Mouse (Mus musculus) heart, embryonic 13.5 days (tissue): ENCODE data around the gene Ezh1. TPM values are rescaled to one million over a fixed set of nuclear protein-coding genes. Genes with fewer than 3 reads are reported as not detected.

ENCODE experiments used
- ATAC-seq: fragments of 200-750 bp; cut with Nextera tagmentation; 2 replicates; pipeline ENCODE4 v1.8.0; 2017; ENCODE audit warnings: moderate TSS enrichment; ENCODE audit not compliant: insufficient number of reproducible peaks, low FRiP score, low TSS enrichment; ENCODE audit errors: extremely low read depth
- H3K27ac ChIP-seq: fragments of 300-500 bp; sonication (generic); replicated peaks from 2 replicates; pipeline ENCODE4 v1.5.1; 2015; ENCODE audit warnings: moderate library complexity, mild to moderate bottlenecking, inconsistent platforms
- H3K27me3 ChIP-seq: fragments of 300-500 bp; sonication (generic); replicated peaks from 2 replicates; pipeline ENCODE4 v1.6.1; 2015; ENCODE audit warnings: mild to moderate bottlenecking, inconsistent platforms
- H3K36me3 ChIP-seq: fragments of 300-500 bp; sonication (generic); 2 replicates; pipeline ENCODE4 v1.6.1; 2015; ENCODE audit warnings: mild to moderate bottlenecking, inconsistent platforms
- H3K4me1 ChIP-seq: fragments of 300-500 bp; sonication (generic); 2 replicates; pipeline ENCODE4 v1.6.1; 2015; ENCODE audit warnings: inconsistent platforms
- H3K4me2 ChIP-seq: fragments of 300-500 bp; sonication (generic); 2 replicates; pipeline ENCODE4 v1.6.1; 2015; ENCODE audit warnings: inconsistent platforms, mild to moderate bottlenecking, moderate library complexity
- H3K4me3 ChIP-seq: fragments of 300-500 bp; sonication (generic); 2 replicates; pipeline ENCODE4 v1.5.1; 2015; ENCODE audit warnings: moderate library complexity, mild to moderate bottlenecking, inconsistent platforms
- H3K9ac ChIP-seq: fragments of 300-500 bp; sonication (generic); 2 replicates; pipeline ENCODE4 v1.6.1; 2015; ENCODE audit warnings: inconsistent platforms, mild to moderate bottlenecking, moderate library complexity
- H3K9me3 ChIP-seq: fragments of 300-500 bp; sonication (generic); 2 replicates; pipeline ENCODE4 v1.6.1; 2016; ENCODE audit warnings: inconsistent platforms
- WGBS: fragments of 180-500 bp; shearing (Covaris S2); methylation state at CpG from one replicate; pipeline ENCODE4 v1.1.7; 2015; ENCODE audit warnings: mixed read lengths; 5-methylcytosine and 5-hydroxymethylcytosine counted together
- polyA plus RNA-seq: library from polyadenylated mRNA; unstranded; fragments of >200 nt; fragmentation: Nextera tagmentation; extraction: Ambion mirVana; gene quantifications from 2 replicates; pipeline ENCODE4 v1.2.1, GENCODE M21; 2015

Ezh1 gene
- polyA plus RNA-seq, 1 experiment from 2014 or later: 11.7 TPM

DNA sequence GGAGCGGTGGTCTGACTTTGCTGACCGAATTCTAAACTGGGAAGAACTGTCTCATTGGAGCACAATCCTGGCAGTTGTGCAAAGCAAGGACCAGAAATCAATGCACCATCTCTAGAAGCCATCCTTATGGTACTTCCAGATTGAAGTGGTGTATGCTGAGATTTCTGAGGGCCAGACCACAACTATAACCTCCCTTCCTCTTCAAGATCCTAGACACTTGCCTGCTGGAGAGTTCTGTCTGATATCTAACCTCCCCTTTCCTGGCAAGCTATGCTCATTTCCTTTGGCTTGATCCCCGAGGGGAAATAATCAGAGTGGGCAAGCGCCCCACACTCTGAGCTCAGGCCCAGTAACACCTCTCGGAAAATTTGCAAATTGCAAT, 53.8 kb downstream of the Ezh1 start:
- 19% methylated on average over 5 of the region's 5 CpGs for WGBS
- H3K9ac ChIP-seq: peak overlapping the region; percentile 84
- peaks cover 9% of the 10 kb centered on the region for H3K36me3 ChIP-seq
- H3K4me1 ChIP-seq: peaks cover 86% of the 10 kb centered on the region
- H3K27ac ChIP-seq: peak overlapping the region; percentile 94
- no peaks in the 10 kb centered on the region for H3K9me3 ChIP-seq
- no peak for ATAC-seq
- H3K4me2 ChIP-seq: peak overlapping the region; percentile 97
- peaks cover 56% of the 10 kb centered on the region for H3K27me3 ChIP-seq
- H3K4me3 ChIP-seq: peak overlapping the region; percentile 67

DNA sequence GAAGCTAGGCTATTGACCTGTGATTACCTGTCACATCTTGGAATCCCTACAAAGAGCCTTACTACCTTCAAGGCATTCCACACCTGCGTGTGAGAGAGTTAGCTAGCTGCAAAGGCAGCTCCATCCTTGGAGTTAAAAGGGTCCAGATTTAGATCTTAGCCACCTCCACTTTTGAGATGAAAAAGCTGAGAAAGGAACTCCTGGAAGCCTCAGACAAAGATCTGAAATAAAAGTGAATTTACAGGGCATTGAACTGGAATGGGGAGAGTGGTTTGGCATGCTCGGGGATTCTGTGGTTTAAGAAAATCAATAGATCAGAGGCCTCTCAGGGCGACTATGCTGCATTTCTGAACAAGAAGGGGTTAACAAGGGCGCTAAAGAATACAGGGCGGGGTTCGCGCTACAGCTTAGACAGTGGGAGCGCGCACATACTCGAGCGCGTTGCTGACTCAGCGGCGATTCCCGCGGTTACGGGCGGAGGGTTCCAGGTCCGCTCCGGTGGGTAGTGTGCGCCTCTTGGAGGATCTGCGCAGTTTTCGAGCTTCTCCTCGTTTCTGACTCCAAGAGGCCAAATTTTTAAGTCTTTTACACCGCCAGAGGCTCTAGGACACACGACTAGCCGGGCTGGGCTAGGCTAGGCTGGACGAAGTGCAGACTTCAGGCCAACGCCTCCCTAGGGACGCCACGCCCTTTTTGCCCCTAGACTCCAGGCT, 54.4 kb downstream of the Ezh1 start:
- Histone ChIP-seq H3K4me1 (peaks cover 81% of the 10 kb centered on the region), H3K9me3 (no peaks in the 10 kb centered on the region), H3K9ac (peak overlapping the region; percentile 84), H3K36me3 (peaks cover 14% of the 10 kb centered on the region), H3K4me2 (peak overlapping the region; percentile 97), H3K4me3 (peak overlapping the region; percentile 67), H3K27ac (peak overlapping the region; percentile 94), H3K27me3 (peaks cover 56% of the 10 kb centered on the region)
- no peak for ATAC-seq
- WGBS: under 1% methylated on average over 31 of the region's 31 CpGs

DNA sequence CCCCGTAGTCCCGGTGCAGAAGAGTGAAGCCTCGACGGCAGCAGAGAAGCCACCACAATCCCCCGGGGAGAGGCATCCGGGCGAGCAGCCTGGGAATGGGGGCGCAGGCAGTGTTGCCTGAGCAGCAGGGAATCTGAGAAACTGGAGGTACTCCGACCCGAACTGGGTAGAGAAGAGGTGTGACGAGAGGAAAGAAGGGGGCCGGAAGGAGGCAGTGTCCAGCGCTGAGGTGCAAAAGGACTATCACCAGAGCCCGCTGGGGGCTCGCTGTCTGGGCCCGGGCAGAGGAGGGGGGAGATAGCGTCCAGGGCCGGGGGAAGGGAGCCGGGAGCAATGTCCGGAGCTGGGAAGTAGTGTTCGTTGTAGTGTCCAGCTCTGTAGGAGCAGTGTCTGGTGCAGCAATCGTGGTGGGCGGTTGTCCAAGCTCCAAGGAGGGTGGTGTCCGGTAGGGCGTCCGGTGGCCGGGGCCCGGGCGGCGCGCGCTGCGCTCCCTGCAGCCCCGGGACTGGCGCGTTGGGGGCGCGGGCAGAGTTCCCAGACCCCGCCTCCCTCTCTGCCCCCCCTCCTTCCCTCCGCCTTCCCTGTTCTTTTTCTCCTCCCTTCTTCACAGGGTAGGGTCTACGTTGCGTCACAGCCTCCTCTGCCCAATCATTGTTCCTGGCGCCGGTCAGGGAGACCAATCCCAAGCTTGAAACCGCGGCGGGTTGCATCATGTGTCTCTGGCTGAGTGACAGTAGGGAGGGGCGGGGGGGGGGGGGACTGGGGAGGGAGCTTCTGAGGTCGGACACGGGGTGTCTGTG, 55.3 kb downstream of the Ezh1 start, which contains the start of gene Plekhh3:
Plekhh3 (minus strand) TSS at position 541 of the 800 bp plus-strand sequence.
- H3K36me3 ChIP-seq: peaks cover 23% of the 10 kb centered on the region
- peaks cover 56% of the 10 kb centered on the region for H3K27me3 ChIP-seq
- H3K27ac ChIP-seq: peak within 1 kb of the TSS; percentile 94
- peak within 1 kb of the TSS; percentile 89 for H3K9ac ChIP-seq
- H3K4me3 ChIP-seq: peak within 1 kb of the TSS; percentile 80
- WGBS: 1% methylated on average over 49 of the region's 50 CpGs
- H3K4me2 ChIP-seq: peak within 1 kb of the TSS; percentile 97
- peaks cover 73% of the 10 kb centered on the region for H3K4me1 ChIP-seq
- peak; percentile 90 for ATAC-seq
- H3K9me3 ChIP-seq: no peaks in the 10 kb centered on the region

DNA sequence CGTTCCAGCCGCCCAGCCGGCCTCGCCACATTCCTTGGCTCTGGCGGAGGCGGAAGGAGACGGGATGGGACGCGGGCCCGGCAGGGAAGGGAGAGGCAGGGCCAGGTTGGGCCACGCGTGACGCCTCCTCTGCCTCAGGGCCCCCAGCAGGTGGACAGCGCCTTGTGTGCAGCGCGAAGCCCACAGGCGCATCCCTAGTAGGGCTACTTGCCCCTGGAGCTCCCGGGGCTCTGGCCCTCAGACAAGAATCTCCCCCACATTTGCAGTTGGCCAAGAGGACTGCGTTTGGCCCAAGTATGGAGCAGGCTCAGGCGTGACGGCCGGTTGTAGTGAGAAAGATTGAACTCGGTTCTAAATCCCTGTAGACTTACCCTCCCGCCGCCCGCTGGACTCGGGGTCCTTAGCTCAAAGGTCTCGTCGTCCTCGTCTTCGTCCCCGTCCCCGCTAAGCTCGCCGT, 55.9 kb downstream of the Ezh1 start, which contains the start of gene Cntnap1:
Cntnap1 (plus strand) TSS at position 170 of the 457 bp plus-strand sequence.
- Histone ChIP-seq H3K27ac (peak within 1 kb of the TSS; percentile 90), H3K36me3 (peaks cover 29% of the 10 kb centered on the region), H3K9ac (peak within 1 kb of the TSS; percentile 89), H3K4me3 (peak within 1 kb of the TSS; percentile 80), H3K4me1 (peaks cover 68% of the 10 kb centered on the region), H3K27me3 (peaks cover 57% of the 10 kb centered on the region), H3K9me3 (no peaks in the 10 kb centered on the region), H3K4me2 (peak within 1 kb of the TSS; percentile 97)
- under 1% methylated on average over 35 of the region's 35 CpGs for WGBS
- no peak for ATAC-seq

DNA sequence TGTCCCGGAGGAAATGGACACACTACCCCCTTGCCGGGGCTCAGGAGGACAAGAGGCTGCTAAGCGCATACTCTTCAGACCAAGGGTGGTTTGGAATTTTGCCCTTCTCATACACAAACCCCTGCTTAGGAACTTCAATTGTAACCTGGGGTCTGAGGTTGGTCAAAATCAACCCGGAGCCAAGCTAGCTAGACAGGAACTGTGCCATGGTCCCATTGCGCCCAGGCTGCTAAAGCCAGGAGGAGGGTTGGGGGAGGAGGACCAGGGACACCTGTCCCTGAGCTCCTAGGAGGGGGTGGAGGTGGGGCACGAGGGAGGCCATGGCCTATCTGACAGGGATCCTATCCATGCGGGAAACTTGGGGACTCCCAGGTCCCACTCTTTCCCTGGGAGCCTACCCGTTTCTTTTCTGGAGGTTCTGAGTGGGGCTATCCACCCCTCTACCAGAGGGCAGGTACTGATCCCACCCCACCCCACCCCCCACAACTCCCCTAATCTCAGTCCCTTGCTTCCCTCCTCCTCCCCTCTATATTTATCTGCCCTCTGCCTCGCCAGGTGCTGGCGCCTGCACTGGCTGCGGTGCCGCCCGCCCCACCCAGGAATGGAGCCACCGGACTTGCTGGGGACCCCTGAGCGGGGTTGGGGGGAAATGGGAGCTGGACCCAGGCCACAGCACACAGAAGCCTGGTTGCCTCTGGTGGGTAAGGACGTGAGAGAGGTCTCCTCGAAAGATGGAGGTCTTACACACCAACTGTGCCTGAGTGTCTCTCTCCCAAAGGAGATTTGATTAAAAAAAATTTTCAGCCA, 56.8 kb downstream of the Ezh1 start:
- no peak for ATAC-seq
- H3K4me2 ChIP-seq: peak overlapping the region; percentile 97
- H3K4me1 ChIP-seq: peaks cover 66% of the 10 kb centered on the region
- peak overlapping the region; percentile 90; the same call in 1 of the 2 replicates for H3K27ac ChIP-seq
- peaks cover 58% of the 10 kb centered on the region for H3K27me3 ChIP-seq
- no peaks in the 10 kb centered on the region for H3K9me3 ChIP-seq
- 13% methylated on average over 17 of the region's 17 CpGs for WGBS
- peaks cover 38% of the 10 kb centered on the region for H3K36me3 ChIP-seq
- peak overlapping the region; percentile 89 for H3K9ac ChIP-seq
- H3K4me3 ChIP-seq: peak overlapping the region; percentile 80

DNA sequence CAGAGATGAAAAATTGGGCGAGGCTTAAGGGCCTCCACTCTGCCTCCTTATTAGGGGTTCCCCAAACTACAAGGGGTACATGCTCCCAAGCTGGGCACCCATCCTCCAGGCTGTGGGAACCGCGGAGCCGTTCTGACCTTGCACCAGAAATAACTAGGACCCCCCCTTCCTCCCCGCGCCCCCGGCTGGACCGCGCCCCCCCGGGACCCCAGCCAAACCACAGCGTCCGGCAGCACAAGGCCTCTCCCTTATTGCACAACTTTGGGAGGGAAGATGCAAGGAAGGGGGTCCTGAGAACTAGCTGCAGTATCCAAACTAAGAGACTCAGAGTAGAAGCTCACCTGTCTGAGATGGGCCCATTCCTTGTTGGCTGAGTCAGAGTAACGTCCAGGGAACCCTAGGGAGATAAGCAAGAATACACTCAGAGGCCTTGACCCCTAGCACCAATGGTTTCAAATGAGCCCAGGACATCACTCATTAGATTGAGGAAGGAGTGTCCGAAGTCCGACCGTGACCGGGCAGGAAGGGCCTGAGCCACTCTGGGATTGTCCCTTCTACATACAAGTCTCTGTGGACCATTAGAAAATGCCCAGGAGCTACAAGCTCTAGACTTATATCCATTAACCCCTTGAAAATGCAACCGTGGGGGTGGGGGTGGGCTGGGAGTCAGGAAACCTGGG, 57.8 kb downstream of the Ezh1 start:
- peaks cover 64% of the 10 kb centered on the region for H3K27me3 ChIP-seq
- H3K4me1 ChIP-seq: peaks cover 63% of the 10 kb centered on the region
- WGBS: 68% methylated on average over 18 of the region's 18 CpGs
- H3K9ac ChIP-seq: no peak overlapping the region
- peak overlapping the region; percentile 97 for H3K4me2 ChIP-seq
- no peak for ATAC-seq
- no peak overlapping the region for H3K27ac ChIP-seq
- peaks cover 49% of the 10 kb centered on the region for H3K36me3 ChIP-seq
- H3K4me3 ChIP-seq: peak overlapping the region; percentile 80
- no peaks in the 10 kb centered on the region for H3K9me3 ChIP-seq

DNA sequence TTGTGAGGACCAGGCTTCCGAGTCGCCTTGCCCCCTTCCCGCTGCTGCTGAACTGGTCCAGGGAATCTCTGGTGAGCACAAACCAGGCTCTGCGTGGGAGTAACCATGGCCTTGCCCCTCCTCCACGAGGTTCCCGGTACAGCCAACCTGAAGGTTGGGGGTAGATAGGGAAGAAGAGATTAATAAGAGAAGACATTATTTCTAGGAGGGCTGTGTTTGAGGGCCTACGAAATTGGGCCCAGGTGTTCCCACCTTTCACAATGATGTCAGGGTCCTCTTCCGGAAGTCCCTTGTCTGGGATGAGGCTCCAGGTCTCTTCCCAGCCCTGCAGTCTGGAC, 58.3 kb downstream of the Ezh1 start:
- 0 out of 2 replicates have a peak overlapping the region, but pooled peaks have one; percentile 97 for H3K4me2 ChIP-seq
- H3K9me3 ChIP-seq: no peaks in the 10 kb centered on the region
- H3K9ac ChIP-seq: no peak overlapping the region
- 50% methylated on average over 8 of the region's 8 CpGs for WGBS
- no peak overlapping the region for H3K27ac ChIP-seq
- no peak for ATAC-seq
- H3K36me3 ChIP-seq: peaks cover 54% of the 10 kb centered on the region
- H3K4me3 ChIP-seq: no peak overlapping the region
- H3K4me1 ChIP-seq: peaks cover 58% of the 10 kb centered on the region
- H3K27me3 ChIP-seq: peaks cover 69% of the 10 kb centered on the region

DNA sequence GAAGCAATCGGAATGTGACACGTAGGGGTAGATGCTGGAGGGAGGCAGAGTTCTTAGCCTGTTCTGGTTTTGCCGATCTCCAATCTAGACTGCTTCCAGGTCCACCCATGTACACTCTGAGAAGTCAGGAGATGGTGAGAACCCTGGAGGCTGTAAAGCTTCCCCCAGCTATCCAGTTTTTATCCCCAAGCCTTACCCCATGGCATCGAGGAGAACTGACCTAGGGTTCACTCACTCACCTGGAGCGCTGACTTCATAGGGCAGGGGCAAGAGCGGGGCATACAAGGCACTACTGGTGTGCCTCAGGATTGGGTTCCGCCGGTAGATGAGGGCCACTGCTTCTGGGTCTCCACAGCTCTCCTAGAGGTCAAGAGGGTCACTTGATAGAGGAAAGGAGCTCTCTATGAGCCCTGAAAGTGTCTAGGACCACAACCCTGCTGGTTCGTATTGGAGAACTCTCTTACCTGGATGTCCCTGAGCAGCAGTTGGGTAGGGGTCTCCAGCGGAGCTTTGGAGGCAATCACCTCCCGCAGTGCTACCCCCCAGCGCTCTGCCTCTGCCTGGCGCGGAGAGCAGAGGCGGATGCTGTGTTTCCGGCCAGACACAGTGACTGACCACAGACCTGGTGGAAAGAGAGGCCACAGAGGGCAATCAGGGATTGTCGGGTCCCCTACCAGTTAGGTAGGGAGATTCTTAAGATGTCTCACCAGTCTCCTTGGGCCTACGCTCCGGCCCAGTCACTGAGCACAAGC, 58.9 kb downstream of the Ezh1 start:
- Histone ChIP-seq H3K4me3 (no peak overlapping the region), H3K9ac (no peak overlapping the region), H3K9me3 (no peaks in the 10 kb centered on the region), H3K4me1 (peaks cover 54% of the 10 kb centered on the region), H3K4me2 (no peak overlapping the region), H3K27me3 (peaks cover 74% of the 10 kb centered on the region), H3K36me3 (peaks cover 59% of the 10 kb centered on the region), H3K27ac (no peak overlapping the region)
- no peak for ATAC-seq
- WGBS: 61% methylated on average over 19 of the region's 19 CpGs

DNA sequence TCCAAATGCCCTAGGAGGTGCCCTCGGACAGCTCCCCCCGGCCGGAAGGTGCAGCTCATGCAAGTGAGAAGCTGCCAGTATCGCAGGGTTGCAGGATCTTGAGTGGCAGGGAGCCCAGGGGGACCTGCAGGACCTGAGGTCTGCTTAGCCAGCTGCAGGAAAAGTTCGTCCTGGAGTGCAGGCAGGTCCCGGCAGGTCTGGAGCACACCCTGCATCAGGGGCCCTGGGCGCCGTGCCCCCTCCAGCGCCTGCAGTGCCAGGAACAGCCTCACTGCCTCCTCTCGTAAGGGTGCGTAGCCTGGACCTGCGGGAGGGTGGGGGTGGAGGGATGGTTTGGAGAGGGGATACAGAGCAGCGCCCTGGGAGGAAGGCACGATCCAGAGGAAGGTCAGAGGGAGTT, 59.9 kb downstream of the Ezh1 start:
- 72% methylated on average over 14 of the region's 14 CpGs for WGBS

More for the DNA sequence above, 59.9 kb downstream of the Ezh1 start:
- Histone ChIP-seq H3K9ac (no peak overlapping the region; the same call in 1 of the 2 replicates), H3K9me3 (no peaks in the 10 kb centered on the region), H3K27ac (no peak overlapping the region), H3K27me3 (peaks cover 77% of the 10 kb centered on the region), H3K4me1 (peaks cover 47% of the 10 kb centered on the region), H3K4me2 (no peak overlapping the region), H3K36me3 (peaks cover 70% of the 10 kb centered on the region), H3K4me3 (no peak overlapping the region)
- no peak for ATAC-seq
